Mouse (Mus musculus) G1E (cell line): ENCODE results near the gene Pptc7.

Source experiments
- CTCF ChIP-seq: IDR thresholded peaks from 2 replicates; pipeline ENCODE4 v1.5.1; 2012; ENCODE audit warnings: low read depth, low read length, inconsistent platforms, mixed read lengths
- GATA1 ChIP-seq: IDR thresholded peaks from 2 replicates; pipeline ENCODE4 v1.6.1; 2012; ENCODE audit warnings: borderline replicate concordance, low read length, inconsistent platforms, mixed read lengths
- TAL1 ChIP-seq: conservative IDR thresholded peaks from 2 replicates; pipeline ENCODE4 v1.6.1; 2012; ENCODE audit warnings: low read depth, low read length, inconsistent platforms, mixed read lengths

DNA sequence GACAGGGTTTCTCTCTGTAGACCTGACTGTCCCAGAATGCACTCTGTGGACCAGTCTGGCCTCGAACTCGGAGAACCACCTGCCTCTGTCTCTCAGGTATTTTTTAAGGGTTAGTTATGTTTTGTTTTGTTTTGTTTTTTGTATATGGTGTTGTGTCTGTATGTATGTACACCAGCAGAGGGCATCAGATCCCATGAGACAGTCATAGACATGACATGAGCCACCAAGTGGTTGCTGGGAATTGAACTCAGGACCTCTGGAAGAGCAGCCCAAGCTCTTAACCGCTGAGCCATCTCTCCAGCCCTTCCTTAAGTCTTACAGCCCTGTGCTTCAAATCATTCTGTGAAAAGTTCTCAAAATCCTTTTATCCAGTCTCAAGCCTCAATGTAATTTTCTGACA is 19.0 kb upstream of the Pptc7 start:
- TF ChIP-seq CTCF (no peak), GATA1 (no peak), TAL1 (no peak)
